Mouse (Mus musculus): ENCODE measurements at regions not wholly inside any gene's neighbourhood (a gene's known extent, or its start where the extent isn't known, plus 50 kb on each side); places are given as distances from the start of the nearest gene placed in this dataset.
"Not testable (repeated sequence)": the region's sequence is repeated elsewhere in the genome, so short reads cannot be mapped to it uniquely, and the experiment has no call there.

DNA sequence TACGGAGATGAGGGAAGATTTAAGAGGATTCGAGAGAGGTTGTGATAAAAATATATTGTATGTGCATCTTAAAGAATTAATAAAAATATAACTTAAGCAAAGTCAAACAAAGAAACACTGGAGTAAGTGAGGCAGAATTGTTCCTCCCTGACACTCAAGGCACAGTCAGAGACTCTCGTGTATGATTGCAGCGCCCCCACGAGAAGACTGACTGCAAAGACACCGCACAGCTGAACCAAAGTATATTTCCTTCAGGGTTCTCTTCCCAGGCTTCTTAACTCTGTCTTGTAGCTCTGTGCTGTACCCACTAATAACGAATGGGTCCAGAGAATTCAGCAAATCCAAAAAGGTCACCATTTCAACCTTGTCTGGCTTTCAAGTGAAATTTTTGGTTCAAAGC, 89.9 kb upstream of the Zfp706 start:
- Histone ChIP-seq H3K4me3 (ENCODE audit: low read depth, low read length) (no peak overlapping the region), H3K4me1 (replicated peaks; ENCODE audit: control insufficient read depth, insufficient read depth, low read length) (peaks cover 10% of the 10 kb centered on the region), H3K4me2 (no peak overlapping the region), H3K36me3 (ENCODE audit: control insufficient read depth, insufficient read depth, low read length) (no peaks in the 10 kb centered on the region), H3K27me3 (replicated peaks; ENCODE audit: control insufficient read depth, insufficient read depth, low read length) (no peaks in the 10 kb centered on the region), H3K27ac (ENCODE audit: low read depth, low read length) (no peak overlapping the region), H3K9ac (ENCODE audit: low read depth, low read length) (no peak overlapping the region), H3K9me3 (ENCODE audit: control insufficient read depth, low read length) (no peaks in the 10 kb centered on the region)
- 89% methylated on average over 7 of the region's 7 CpGs for WGBS
- ATAC-seq (replicated peaks; ENCODE audit: low FRiP score) = no peak
- DNase-seq (ENCODE audit: low spot score) = no peak

DNA sequence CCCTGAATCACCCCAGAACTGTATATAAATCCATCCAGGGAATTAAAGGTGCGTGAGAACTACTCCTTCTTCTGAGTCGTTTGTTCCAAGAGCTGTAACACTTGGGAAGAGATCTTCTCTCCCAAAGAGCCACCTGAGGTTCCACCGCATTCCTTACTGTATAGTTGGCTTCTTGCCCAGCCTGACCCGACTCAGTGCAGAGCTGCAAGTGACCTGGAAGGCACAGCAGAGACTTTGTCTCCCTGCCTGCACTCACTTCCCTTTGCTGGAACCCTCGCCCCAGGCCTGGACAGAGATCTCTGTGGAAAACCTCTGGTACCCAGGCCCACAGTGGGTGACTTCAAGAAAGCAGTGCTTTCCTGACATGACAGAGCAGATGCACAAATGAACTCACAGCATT, 83.6 kb upstream of the Zfp706 start:
- H3K9me3 ChIP-seq (ENCODE audit: control insufficient read depth, low read length); H3K4me3 ChIP-seq (ENCODE audit: low read depth, low read length); H3K9ac ChIP-seq (ENCODE audit: low read depth, low read length); H3K4me1 ChIP-seq (replicated peaks; ENCODE audit: control insufficient read depth, insufficient read depth, low read length); H3K36me3 ChIP-seq (ENCODE audit: control insufficient read depth, insufficient read depth, low read length); DNase-seq (ENCODE audit: low spot score); H3K27ac ChIP-seq (ENCODE audit: low read depth, low read length); ATAC-seq (replicated peaks; ENCODE audit: low FRiP score); H3K27me3 ChIP-seq (replicated peaks; ENCODE audit: control insufficient read depth, insufficient read depth, low read length); H3K4me2 ChIP-seq: not testable (repeated sequence)
- 78% methylated on average over 5 of the region's 5 CpGs for WGBS

DNA sequence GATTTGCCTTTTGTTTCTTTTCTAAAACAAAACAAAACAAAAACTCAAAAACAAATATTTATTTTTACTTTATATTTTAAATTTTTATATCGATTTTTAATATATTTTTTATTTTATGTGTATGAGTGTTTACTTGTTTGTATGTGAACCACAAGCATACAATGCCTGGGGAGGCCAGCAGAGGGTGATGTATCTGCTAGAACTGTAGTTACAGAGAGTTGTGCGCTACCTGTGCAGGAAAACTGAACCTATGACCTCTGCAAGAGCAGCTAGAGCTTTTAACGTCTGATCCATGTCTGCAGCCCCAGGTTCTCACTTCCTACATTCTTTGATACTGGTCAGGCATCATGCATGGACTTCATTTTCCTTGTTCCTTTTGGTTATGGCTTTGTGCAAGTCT, 76.2 kb upstream of the Zfp706 start:
- no peak overlapping the region for H3K27ac ChIP-seq (ENCODE audit: low read depth, low read length)
- no peak overlapping the region for H3K9ac ChIP-seq (ENCODE audit: low read depth, low read length)
- ATAC-seq (replicated peaks; ENCODE audit: low FRiP score) (no peak), DNase-seq (ENCODE audit: low spot score) (no peak)
- H3K4me3 ChIP-seq (ENCODE audit: low read depth, low read length) = no peak overlapping the region
- no peak overlapping the region for H3K4me2 ChIP-seq
- no peaks in the 10 kb centered on the region for H3K27me3 ChIP-seq (replicated peaks; ENCODE audit: control insufficient read depth, insufficient read depth, low read length)
- H3K4me1 ChIP-seq (replicated peaks; ENCODE audit: control insufficient read depth, insufficient read depth, low read length) = no peaks in the 10 kb centered on the region
- WGBS = 77% methylated on average over 3 of the region's 3 CpGs
- no peaks in the 10 kb centered on the region for H3K9me3 ChIP-seq (ENCODE audit: control insufficient read depth, low read length)
- H3K36me3 ChIP-seq (ENCODE audit: control insufficient read depth, insufficient read depth, low read length) = no peaks in the 10 kb centered on the region

DNA sequence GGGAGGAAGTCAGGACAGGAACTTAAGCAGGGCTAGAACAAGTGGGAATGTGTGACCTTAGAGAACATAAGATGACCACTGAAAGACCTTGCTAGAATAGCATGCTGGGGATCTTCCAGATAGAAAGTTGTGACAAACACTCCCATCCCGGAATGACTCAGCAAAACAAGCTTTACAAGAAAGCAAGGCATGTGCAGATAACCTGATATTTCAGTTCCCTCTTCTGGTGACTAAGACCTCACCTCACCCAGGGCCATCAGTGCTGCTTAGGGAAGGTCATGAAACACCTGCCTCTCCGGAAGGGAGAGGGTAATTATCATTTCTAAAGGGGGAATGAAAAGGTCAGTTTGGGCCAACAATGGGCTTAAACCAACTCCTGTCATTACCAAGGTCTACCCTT, 74.3 kb upstream of the Zfp706 start:
- ATAC-seq (replicated peaks; ENCODE audit: low FRiP score) (no peak), DNase-seq (ENCODE audit: low spot score) (no peak)
- Histone ChIP-seq H3K4me1 (replicated peaks; ENCODE audit: control insufficient read depth, insufficient read depth, low read length) (no peaks in the 10 kb centered on the region), H3K9ac (ENCODE audit: low read depth, low read length) (no peak overlapping the region), H3K27me3 (replicated peaks; ENCODE audit: control insufficient read depth, insufficient read depth, low read length) (no peaks in the 10 kb centered on the region), H3K36me3 (ENCODE audit: control insufficient read depth, insufficient read depth, low read length) (no peaks in the 10 kb centered on the region), H3K27ac (ENCODE audit: low read depth, low read length) (no peak overlapping the region), H3K4me2 (no peak overlapping the region), H3K9me3 (ENCODE audit: control insufficient read depth, low read length) (no peaks in the 10 kb centered on the region), H3K4me3 (ENCODE audit: low read depth, low read length) (no peak overlapping the region)
- 63% methylated on average over 2 of the region's 2 CpGs for WGBS

GRCm38 (mm10) chr15:37080931-37081330, 73.4 kb upstream of the Zfp706 start:
- Histone ChIP-seq H3K9me3 (ENCODE audit: control insufficient read depth, low read length) (no peaks in the 10 kb centered on the region), H3K9ac (ENCODE audit: low read depth, low read length) (no peak overlapping the region), H3K4me3 (ENCODE audit: low read depth, low read length) (no peak overlapping the region), H3K4me2 (no peak overlapping the region), H3K27me3 (replicated peaks; ENCODE audit: control insufficient read depth, insufficient read depth, low read length) (no peaks in the 10 kb centered on the region), H3K36me3 (ENCODE audit: control insufficient read depth, insufficient read depth, low read length) (no peaks in the 10 kb centered on the region), H3K27ac (ENCODE audit: low read depth, low read length) (no peak overlapping the region), H3K4me1 (replicated peaks; ENCODE audit: control insufficient read depth, insufficient read depth, low read length) (no peaks in the 10 kb centered on the region)
- DNase-seq (ENCODE audit: low spot score) = no peak
- no peak for ATAC-seq (replicated peaks; ENCODE audit: low FRiP score)
- 82% methylated on average over 2 of the region's 2 CpGs for WGBS

GRCm38 (mm10) chr15:37080395-37080794, 72.8 kb upstream of the Zfp706 start:
- Histone ChIP-seq H3K36me3 (ENCODE audit: control insufficient read depth, insufficient read depth, low read length) (no peaks in the 10 kb centered on the region), H3K27ac (ENCODE audit: low read depth, low read length) (no peak overlapping the region), H3K9ac (ENCODE audit: low read depth, low read length) (no peak overlapping the region), H3K27me3 (replicated peaks; ENCODE audit: control insufficient read depth, insufficient read depth, low read length) (no peaks in the 10 kb centered on the region), H3K9me3 (ENCODE audit: control insufficient read depth, low read length) (no peaks in the 10 kb centered on the region), H3K4me2 (no peak overlapping the region), H3K4me3 (ENCODE audit: low read depth, low read length) (no peak overlapping the region), H3K4me1 (replicated peaks; ENCODE audit: control insufficient read depth, insufficient read depth, low read length) (no peaks in the 10 kb centered on the region)
- WGBS = 87% methylated on average over 4 of the region's 4 CpGs
- ATAC-seq (replicated peaks; ENCODE audit: low FRiP score) = no peak
- DNase-seq (ENCODE audit: low spot score) = no peak

DNA sequence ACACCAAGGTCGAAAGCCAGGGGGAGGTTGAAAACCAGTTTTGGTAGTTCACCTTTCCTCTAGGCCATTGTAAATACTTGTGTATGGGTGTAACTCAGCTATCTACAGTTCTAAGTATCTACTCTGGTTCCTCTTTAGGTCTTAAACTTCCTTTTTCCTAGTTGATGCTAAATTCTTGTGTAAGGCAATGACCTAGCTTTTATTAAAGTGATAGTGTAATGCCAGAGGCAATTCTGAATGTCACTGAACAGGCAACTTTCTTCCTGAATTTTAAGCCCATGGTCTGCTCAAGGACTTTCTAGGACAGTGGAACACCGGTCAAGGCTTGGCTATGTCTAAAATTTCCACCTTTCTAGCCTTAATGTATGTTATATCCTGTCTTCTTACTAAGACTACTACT, 66.6 kb upstream of the Zfp706 start:
- not testable (repeated sequence) for H3K27me3 ChIP-seq (replicated peaks; ENCODE audit: control insufficient read depth, insufficient read depth, low read length); H3K9me3 ChIP-seq (ENCODE audit: control insufficient read depth, low read length); H3K36me3 ChIP-seq (ENCODE audit: control insufficient read depth, insufficient read depth, low read length); H3K27ac ChIP-seq (ENCODE audit: low read depth, low read length); H3K4me2 ChIP-seq; DNase-seq (ENCODE audit: low spot score); H3K4me3 ChIP-seq (ENCODE audit: low read depth, low read length); H3K9ac ChIP-seq (ENCODE audit: low read depth, low read length); H3K4me1 ChIP-seq (replicated peaks; ENCODE audit: control insufficient read depth, insufficient read depth, low read length); ATAC-seq (replicated peaks; ENCODE audit: low FRiP score)
- WGBS = 89% methylated on average over 2 of the region's 2 CpGs

GRCm38 (mm10) chr15:37072202-37072862, 64.8 kb upstream of the Zfp706 start:
- no peak overlapping the region for H3K27ac ChIP-seq (ENCODE audit: low read depth, low read length)
- no peak overlapping the region for H3K4me3 ChIP-seq (ENCODE audit: low read depth, low read length)
- H3K4me2 ChIP-seq = no peak overlapping the region
- no peak overlapping the region for H3K9ac ChIP-seq (ENCODE audit: low read depth, low read length)
- no peaks in the 10 kb centered on the region for H3K9me3 ChIP-seq (ENCODE audit: control insufficient read depth, low read length)
- no peaks in the 10 kb centered on the region for H3K36me3 ChIP-seq (ENCODE audit: control insufficient read depth, insufficient read depth, low read length)
- WGBS = 83% methylated on average over 5 of the region's 5 CpGs
- DNase-seq (ENCODE audit: low spot score) = no peak
- no peaks in the 10 kb centered on the region for H3K4me1 ChIP-seq (replicated peaks; ENCODE audit: control insufficient read depth, insufficient read depth, low read length)
- H3K27me3 ChIP-seq (replicated peaks; ENCODE audit: control insufficient read depth, insufficient read depth, low read length) = no peaks in the 10 kb centered on the region
- ATAC-seq (replicated peaks; ENCODE audit: low FRiP score) = no peak

GRCm38 (mm10) chr15:37070188-37070587, 62.6 kb upstream of the Zfp706 start:
- no peak overlapping the region for H3K9ac ChIP-seq (ENCODE audit: low read depth, low read length)
- H3K4me2 ChIP-seq = no peak overlapping the region
- 68% methylated on average over 3 of the region's 3 CpGs for WGBS
- ATAC-seq (replicated peaks; ENCODE audit: low FRiP score) (no peak), DNase-seq (ENCODE audit: low spot score) (no peak)
- H3K27ac ChIP-seq (ENCODE audit: low read depth, low read length) = no peak overlapping the region
- H3K4me1 ChIP-seq (replicated peaks; ENCODE audit: control insufficient read depth, insufficient read depth, low read length) = no peaks in the 10 kb centered on the region
- no peaks in the 10 kb centered on the region for H3K36me3 ChIP-seq (ENCODE audit: control insufficient read depth, insufficient read depth, low read length)
- no peaks in the 10 kb centered on the region for H3K9me3 ChIP-seq (ENCODE audit: control insufficient read depth, low read length)
- H3K27me3 ChIP-seq (replicated peaks; ENCODE audit: control insufficient read depth, insufficient read depth, low read length) = no peaks in the 10 kb centered on the region
- H3K4me3 ChIP-seq (ENCODE audit: low read depth, low read length) = no peak overlapping the region

All from liver, embryonic 11.5 days (tissue).